Mouse (Mus musculus) cerebellum, postnatal 36 days (tissue): ENCODE measurements at regions not wholly inside any gene's neighbourhood (a gene's known extent, or its start where the extent isn't known, plus 50 kb on each side); places are given as distances from the start of the nearest gene placed in this dataset.
A peak's percentile ranks its signal among the peaks of the same experiment; 100 is the strongest.

Experiments used
- DNase-seq, 2 experiments: peaks; one replicate each; pipeline ENCODE4 v3.0.0; 2021 to 2022; ENCODE audit warnings: mixed read lengths in 2 of 2

GRCm38 (mm10) chr4:24154418-24154817 lies 341.8 kb upstream of the Mms22l start:
- peak; percentile 56 to 67 for DNase-seq

GRCm38 (mm10) chr4:24173750-24174149 lies 322.5 kb upstream of the Mms22l start:
- DNase-seq, result no peak

- DNase-seq, result no peak
Measured at GRCm38 (mm10) chr4:24213262-24214036, 282.8 kb upstream of the Mms22l start.

- DNase-seq, result no peak
Measured at GRCm38 (mm10) chr4:24214037-24214362, 282.3 kb upstream of the Mms22l start.

GRCm38 (mm10) chr4:24218383-24218934 lies 277.8 kb upstream of the Mms22l start:
- DNase-seq, result no peak

- no peak for DNase-seq
Measured at GRCm38 (mm10) chr4:24219074-24219497, 277.2 kb upstream of the Mms22l start.

GRCm38 (mm10) chr4:24219583-24219982 lies 276.7 kb upstream of the Mms22l start:
- DNase-seq, result no peak

GRCm38 (mm10) chr4:24245124-24245523 lies 251.1 kb upstream of the Mms22l start:
- no peak for DNase-seq

GRCm38 (mm10) chr4:24248142-24249054 lies 247.9 kb upstream of the Mms22l start:
- DNase-seq, result no peak

GRCm38 (mm10) chr4:24249243-24249970 lies 246.8 kb upstream of the Mms22l start:
- no peak for DNase-seq

GRCm38 (mm10) chr4:24278154-24278553 lies 218.1 kb upstream of the Mms22l start:
- DNase-seq, result no peak
